Mouse (Mus musculus) cerebellum, adult 2 months (tissue): ENCODE results near the gene Tfpt.

Experiments used
- CTCF ChIP-seq: fragments of 200-500 bp; IDR thresholded peaks from 2 replicates; pipeline ENCODE4 v1.5.1; 2011; ENCODE audit warnings: low read depth, mild to moderate bottlenecking, control low read depth, low read length, moderate library complexity, borderline replicate concordance; ENCODE audit not compliant: insufficient read depth
- POLR2A ChIP-seq: fragments of 200-500 bp; IDR thresholded peaks from 2 replicates; pipeline ENCODE4 v1.6.1; 2011; ENCODE audit warnings: low read length, control low read depth, borderline replicate concordance; ENCODE audit not compliant: insufficient read depth

GRCm38 (mm10) chr7:3645488-3646025 is 15.8 kb upstream of the Tfpt start:
- no peak for TF ChIP-seq CTCF
- no peak for TF ChIP-seq POLR2A
